Comparison of ENCODE assay signal across 21 mouse cellular contexts in genomic region chr16:28454821-28455220, GRCm38 (mm10).
"Had no signal": no experiment of that assay in that cellular context is flagged by ENCODE, and none has a peak within 500 bp of the region (broad histone marks: within the 10 kb centered on the region; RNA-seq: fewer than 3 reads in every experiment).

No protein-coding gene starts in this region.

- H3K4me3 ChIP-seq: limb, embryonic 12.5 days; limb, embryonic 15.5 days; megakaryocyte, embryonic 14.5 days; midbrain, embryonic 10.5 days; midbrain, embryonic 13.5 days; myocyte; neural tube, embryonic 13.5 days; stomach, embryonic 15.5 days had no signal

- H3K27ac ChIP-seq: kidney, postnatal 0 days; limb, embryonic 12.5 days; limb, embryonic 15.5 days; liver, embryonic 14.5 days; midbrain, embryonic 10.5 days; midbrain, embryonic 13.5 days; neural tube, embryonic 13.5 days; stomach, embryonic 15.5 days had no signal

- DNase-seq: kidney, postnatal 25 days; left cerebral cortex, postnatal 4 days; liver, postnatal 0 days; lung, embryonic 14.5 days; lung, postnatal 36 days; retina, postnatal 1 day; right cerebral cortex, postnatal 25 days; spleen, adult 18-20 months; thymus, postnatal 36 days had no signal

- H3K27me3 ChIP-seq: limb, embryonic 12.5 days; limb, embryonic 15.5 days; megakaryocyte, embryonic 14.5 days; midbrain, embryonic 13.5 days; neural tube, embryonic 13.5 days; stomach, embryonic 15.5 days had no signal

- H3K4me1 ChIP-seq: limb, embryonic 12.5 days; limb, embryonic 15.5 days; megakaryocyte, embryonic 14.5 days; midbrain, embryonic 10.5 days; midbrain, embryonic 13.5 days; neural tube, embryonic 13.5 days; stomach, embryonic 15.5 days had no signal

- ATAC-seq: liver, postnatal 0 days; lung, postnatal 0 days; midbrain, embryonic 13.5 days; midbrain, embryonic 16.5 days had no signal
